Mouse (Mus musculus) midbrain, embryonic 13.5 days (tissue): Measurements from ENCODE around the gene Gtf3c1. TPM values are rescaled to one million over a fixed set of nuclear protein-coding genes. Genes with fewer than 3 reads are reported as not detected.
A peak's percentile ranks its signal among the peaks of the same experiment; 100 is the strongest.
"Not testable (repeated sequence)": the region's sequence is repeated elsewhere in the genome, so short reads cannot be mapped to it uniquely, and the experiment has no call there.

Experiments used
- ATAC-seq: fragments of 200-750 bp; cut with Nextera tagmentation; 2 replicates; pipeline ENCODE4 v1.8.0; 2017; ENCODE audit warnings: mild to moderate bottlenecking, moderate TSS enrichment, moderate library complexity
- H3K27ac ChIP-seq: fragments of 300-500 bp; sonication (generic); 2 replicates; pipeline ENCODE4 v1.5.1; 2015; ENCODE audit warnings: inconsistent platforms, mild to moderate bottlenecking, moderate library complexity
- H3K27me3 ChIP-seq: fragments of 300-500 bp; sonication (generic); 2 replicates; pipeline ENCODE4 v1.6.1; 2015; ENCODE audit warnings: mild to moderate bottlenecking, inconsistent platforms
- H3K36me3 ChIP-seq: fragments of 300-500 bp; sonication (generic); 2 replicates; pipeline ENCODE4 v1.6.1; 2015; ENCODE audit warnings: mild to moderate bottlenecking, inconsistent platforms
- H3K4me1 ChIP-seq: fragments of 300-500 bp; sonication (generic); replicated peaks from 2 replicates; pipeline ENCODE4 v1.6.1; 2015; ENCODE audit warnings: inconsistent platforms
- H3K4me2 ChIP-seq: fragments of 300-500 bp; sonication (generic); replicated peaks from 2 replicates; pipeline ENCODE4 v1.6.1; 2015; ENCODE audit warnings: moderate library complexity, mild to moderate bottlenecking, inconsistent platforms
- H3K4me3 ChIP-seq: fragments of 300-500 bp; sonication (generic); replicated peaks from 2 replicates; pipeline ENCODE4 v1.5.1; 2015; ENCODE audit warnings: mild to moderate bottlenecking, inconsistent platforms
- H3K9ac ChIP-seq: fragments of 300-500 bp; sonication (generic); replicated peaks from 2 replicates; pipeline ENCODE4 v1.6.1; 2015; ENCODE audit warnings: mild to moderate bottlenecking, inconsistent platforms
- H3K9me3 ChIP-seq: fragments of 300-500 bp; sonication (generic); 2 replicates; pipeline ENCODE4 v1.6.1; 2016; ENCODE audit warnings: mild to moderate bottlenecking, inconsistent platforms
- WGBS: fragments of 180-500 bp; shearing (Covaris S2); methylation state at CpG from one replicate; pipeline ENCODE4 v1.1.7; 2015; 5-methylcytosine and 5-hydroxymethylcytosine counted together
- polyA plus RNA-seq: library from polyadenylated mRNA; unstranded; fragments of >200 nt; fragmentation: Nextera tagmentation; extraction: Ambion mirVana; gene quantifications from 2 replicates; pipeline ENCODE4 v1.2.1, GENCODE M21; 2015

The Gtf3c1 gene
- polyA plus RNA-seq, 1 experiment from 2014 or later, result 42.3 TPM

- Histone ChIP-seq H3K4me2 (no peak overlapping the region), H3K4me3 (no peak overlapping the region), H3K9ac (no peak overlapping the region), H3K4me1 (peaks cover 14% of the 10 kb centered on the region), H3K27me3 (no peaks in the 10 kb centered on the region), H3K9me3 (no peaks in the 10 kb centered on the region), H3K36me3 (no peaks in the 10 kb centered on the region), H3K27ac (no peak overlapping the region)
- ATAC-seq, result peak; percentile 68; the same call in 1 of the 2 replicates
Observed at GRCm38 (mm10) chr7:125731679-125732078, 24.1 kb upstream of the Gtf3c1 start.

- 57% methylated on average over 5 of the region's 5 CpGs for WGBS
- no peak overlapping the region for H3K9ac ChIP-seq
- 0 out of 2 replicates have a peak, but pooled peaks cover 5% of the 10 kb centered on the region for H3K4me1 ChIP-seq
- H3K9me3 ChIP-seq, result no peaks in the 10 kb centered on the region
- H3K36me3 ChIP-seq, result no peaks in the 10 kb centered on the region
- no peak for ATAC-seq
- no peak overlapping the region for H3K27ac ChIP-seq
- H3K27me3 ChIP-seq, result no peaks in the 10 kb centered on the region
- no peak overlapping the region for H3K4me3 ChIP-seq
- no peak overlapping the region for H3K4me2 ChIP-seq
Observed at GRCm38 (mm10) chr7:125723189-125723972, 15.8 kb upstream of the Gtf3c1 start.

- no peaks in the 10 kb centered on the region for H3K36me3 ChIP-seq
- no peak overlapping the region for H3K9ac ChIP-seq
- H3K4me3 ChIP-seq, result no peak overlapping the region
- H3K9me3 ChIP-seq, result no peaks in the 10 kb centered on the region
- no peaks in the 10 kb centered on the region for H3K27me3 ChIP-seq
- H3K27ac ChIP-seq, result no peak overlapping the region
- no peak overlapping the region for H3K4me2 ChIP-seq
- H3K4me1 ChIP-seq, result 0 out of 2 replicates have a peak, but pooled peaks cover 2% of the 10 kb centered on the region
- ATAC-seq, result no peak
Observed at GRCm38 (mm10) chr7:125722127-125722526, 14.5 kb upstream of the Gtf3c1 start.

GRCm38 (mm10) chr7:125721033-125721432, 13.5 kb upstream of the Gtf3c1 start:
- no peak overlapping the region for H3K27ac ChIP-seq
- 88% methylated on average over 4 of the region's 4 CpGs for WGBS

GRCm38 (mm10) chr7:125720370-125720769, 12.8 kb upstream of the Gtf3c1 start:
- no peaks in the 10 kb centered on the region for H3K27me3 ChIP-seq
- no peak overlapping the region for H3K9ac ChIP-seq
- ATAC-seq, result no peak
- H3K4me1 ChIP-seq, result 0 out of 2 replicates have a peak, but pooled peaks cover 2% of the 10 kb centered on the region
- no peaks in the 10 kb centered on the region for H3K9me3 ChIP-seq
- no peaks in the 10 kb centered on the region for H3K36me3 ChIP-seq
- 88% methylated on average over 5 of the region's 5 CpGs for WGBS
- H3K4me2 ChIP-seq, result no peak overlapping the region
- H3K27ac ChIP-seq, result no peak overlapping the region
- H3K4me3 ChIP-seq, result no peak overlapping the region

More at GRCm38 (mm10) chr7:125721033-125721432, 13.5 kb upstream of the Gtf3c1 start:
- H3K4me3 ChIP-seq, result no peak overlapping the region
- no peaks in the 10 kb centered on the region for H3K27me3 ChIP-seq
- H3K4me1 ChIP-seq, result 0 out of 2 replicates have a peak, but pooled peaks cover 2% of the 10 kb centered on the region
- no peak overlapping the region for H3K9ac ChIP-seq
- no peak for ATAC-seq
- no peaks in the 10 kb centered on the region for H3K9me3 ChIP-seq
- no peak overlapping the region for H3K4me2 ChIP-seq
- H3K36me3 ChIP-seq, result no peaks in the 10 kb centered on the region

- Histone ChIP-seq H3K36me3 (peaks cover 4% of the 10 kb centered on the region; the same call in 1 of the 2 replicates), H3K27me3 (no peaks in the 10 kb centered on the region), H3K27ac (no peak overlapping the region), H3K4me3 (no peak overlapping the region), H3K4me1 (no peaks in the 10 kb centered on the region), H3K4me2 (no peak overlapping the region), H3K9ac (no peak overlapping the region), H3K9me3 (no peaks in the 10 kb centered on the region)
- ATAC-seq, result no peak
Observed at GRCm38 (mm10) chr7:125717612-125718011, 10.0 kb upstream of the Gtf3c1 start.

GRCm38 (mm10) chr7:125716724-125717123, 9.1 kb upstream of the Gtf3c1 start:
- no peaks in the 10 kb centered on the region for H3K27me3 ChIP-seq
- H3K9me3 ChIP-seq, result no peaks in the 10 kb centered on the region
- no peak overlapping the region for H3K9ac ChIP-seq
- H3K36me3 ChIP-seq, result peaks cover 4% of the 10 kb centered on the region; the same call in 1 of the 2 replicates
- no peaks in the 10 kb centered on the region for H3K4me1 ChIP-seq
- H3K4me2 ChIP-seq, result no peak overlapping the region
- no peak for ATAC-seq
- no peak overlapping the region for H3K4me3 ChIP-seq
- WGBS, result 76% methylated on average over 2 of the region's 2 CpGs
- H3K27ac ChIP-seq, result no peak overlapping the region

GRCm38 (mm10) chr7:125714803-125715202, 7.2 kb upstream of the Gtf3c1 start:
- no peak overlapping the region for H3K4me3 ChIP-seq
- no peak overlapping the region for H3K9ac ChIP-seq
- peaks cover 4% of the 10 kb centered on the region; the same call in 1 of the 2 replicates for H3K36me3 ChIP-seq
- no peak overlapping the region for H3K27ac ChIP-seq
- ATAC-seq, result no peak
- no peaks in the 10 kb centered on the region for H3K4me1 ChIP-seq
- H3K4me2 ChIP-seq, result no peak overlapping the region
- H3K9me3 ChIP-seq, result no peaks in the 10 kb centered on the region
- 95% methylated on average over 3 of the region's 3 CpGs for WGBS
- H3K27me3 ChIP-seq, result no peaks in the 10 kb centered on the region

- H3K4me1 ChIP-seq, result peaks cover 10% of the 10 kb centered on the region
- H3K9me3 ChIP-seq, H3K36me3 ChIP-seq, H3K27ac ChIP-seq, H3K4me2 ChIP-seq, ATAC-seq, H3K4me3 ChIP-seq, H3K9ac ChIP-seq, H3K27me3 ChIP-seq: not testable (repeated sequence)
- 90% methylated on average over 6 of the region's 7 CpGs for WGBS
Observed at GRCm38 (mm10) chr7:125713542-125714055, 6.0 kb upstream of the Gtf3c1 start.

GRCm38 (mm10) chr7:125708100-125708499, 520 bp upstream of the Gtf3c1 start:
- Histone ChIP-seq H3K4me1 (peaks cover 43% of the 10 kb centered on the region), H3K36me3 (peaks cover 12% of the 10 kb centered on the region), H3K4me3 (peak overlapping the region; percentile 87), H3K27me3 (no peaks in the 10 kb centered on the region), H3K9me3 (no peaks in the 10 kb centered on the region), H3K27ac (peak overlapping the region; percentile 68), H3K9ac (peak overlapping the region; percentile 81), H3K4me2 (peak overlapping the region; percentile 86)
- under 1% methylated on average over 15 of the region's 15 CpGs for WGBS
- no peak for ATAC-seq

- Histone ChIP-seq H3K4me2 (peak overlapping the region; percentile 86), H3K4me1 (peaks cover 43% of the 10 kb centered on the region), H3K27me3 (no peaks in the 10 kb centered on the region), H3K36me3 (peaks cover 21% of the 10 kb centered on the region), H3K27ac (peak overlapping the region; percentile 92), H3K4me3 (peak overlapping the region; percentile 87), H3K9ac (peak overlapping the region; percentile 94), H3K9me3 (no peaks in the 10 kb centered on the region)
- ATAC-seq, result peak; percentile 87
- WGBS, result 0% methylated on average over 24 of the region's 24 CpGs
Observed at GRCm38 (mm10) chr7:125707186-125707585, 394 bp downstream of the Gtf3c1 start.

- H3K9me3 ChIP-seq, result peaks cover 5% of the 10 kb centered on the region; the same call in 1 of the 2 replicates
- no peak overlapping the region for H3K4me3 ChIP-seq
- H3K9ac ChIP-seq, result no peak overlapping the region
- H3K4me1 ChIP-seq, result peaks cover 27% of the 10 kb centered on the region
- 100% methylated on average over 1 of the region's 1 CpGs for WGBS
- no peak overlapping the region for H3K4me2 ChIP-seq
- H3K27me3 ChIP-seq, result no peaks in the 10 kb centered on the region
- no peak overlapping the region for H3K27ac ChIP-seq
- no peak for ATAC-seq
- H3K36me3 ChIP-seq, result peaks cover 64% of the 10 kb centered on the region
Observed at GRCm38 (mm10) chr7:125702791-125703190, 4.8 kb downstream of the Gtf3c1 start.
